Mouse (Mus musculus) MEL (cell line): ENCODE data around the gene Pakap.

Source experiments
- CHD2 ChIP-seq: IDR thresholded peaks from 2 replicates; pipeline ENCODE4 v1.6.1; 2011; ENCODE audit warnings: low read length, improper control_type of control experiment
- CTCF ChIP-seq, 3 experiments: IDR thresholded peaks in 2 of 3; conservative IDR thresholded peaks in 1 of 3; 2 replicates each; pipeline ENCODE4 v1.5.1; 2011 to 2012; ENCODE audit warnings: low read length in 3 of 3, low read depth in 2 of 3, mild to moderate bottlenecking in 2 of 3, improper control_type of control experiment in 1 of 3, inconsistent platforms in 1 of 3, mixed read lengths in 1 of 3, moderate library complexity in 1 of 3; ENCODE audit not compliant: control insufficient read depth in 1 of 3, insufficient read depth in 1 of 3, poor library complexity in 1 of 3, severe bottlenecking in 1 of 3
- E2F4 ChIP-seq: IDR thresholded peaks from 2 replicates; pipeline ENCODE4 v1.6.1; 2011; ENCODE audit warnings: low read depth, low read length, improper control_type of control experiment, borderline replicate concordance
- GATA1 ChIP-seq: IDR thresholded peaks from 2 replicates; pipeline ENCODE4 v1.6.1; 2011; ENCODE audit warnings: low read depth, low read length, improper control_type of control experiment
- MAFK ChIP-seq: IDR thresholded peaks from 2 replicates; pipeline ENCODE4 v1.6.1; 2011; ENCODE audit warnings: low read depth, mild to moderate bottlenecking, low read length, improper control_type of control experiment, borderline replicate concordance
- MXI1 ChIP-seq: IDR thresholded peaks from 2 replicates; pipeline ENCODE4 v1.6.1; 2011; ENCODE audit warnings: mild to moderate bottlenecking, low read depth, low read length, improper control_type of control experiment
- POLR2A ChIP-seq, 2 experiments: IDR thresholded peaks; 2 replicates each; pipeline ENCODE4 v1.6.1; 2011 to 2012; ENCODE audit warnings: low read length in 2 of 2, mild to moderate bottlenecking in 2 of 2, control low read depth in 1 of 2, improper control_type of control experiment in 1 of 2, low read depth in 1 of 2, moderate library complexity in 1 of 2; ENCODE audit not compliant: control insufficient read depth in 1 of 2, insufficient read depth in 1 of 2, poor library complexity in 1 of 2
- POLR2AphosphoS2 ChIP-seq: IDR thresholded peaks from 2 replicates; pipeline ENCODE4 v1.6.1; 2011; ENCODE audit warnings: low read length, improper control_type of control experiment
- POLR2AphosphoS5 ChIP-seq: IDR thresholded peaks from 2 replicates; pipeline ENCODE4 v1.6.1; 2012; ENCODE audit warnings: low read depth, borderline replicate concordance, mild to moderate bottlenecking, inconsistent platforms, low read length, moderate library complexity, mixed read lengths
- SMC3 ChIP-seq: IDR thresholded peaks from 2 replicates; pipeline ENCODE4 v1.6.1; 2011; ENCODE audit warnings: low read depth, low read length, improper control_type of control experiment
- ZKSCAN1 ChIP-seq: IDR thresholded peaks from 2 replicates; pipeline ENCODE4 v1.6.1; 2012; ENCODE audit warnings: low read depth, mild to moderate bottlenecking, inconsistent platforms, low read length, improper control_type of control experiment, moderate library complexity

- TF ChIP-seq MAFK, result no peak
- TF ChIP-seq CTCF (IDR thresholded peaks at IDR 0.05 in 2 of 3, conservative IDR thresholded peaks at IDR 0.05 in 1 of 3; ENCODE audit: control insufficient read depth in 1 of 3, insufficient read depth in 1 of 3, low read depth in 2 of 3, low read length in 3 of 3, poor library complexity in 1 of 3, severe bottlenecking in 1 of 3), result no peak
- TF ChIP-seq ZKSCAN1, result no peak
- TF ChIP-seq POLR2A (IDR thresholded peaks at IDR 0.05; ENCODE audit: control insufficient read depth in 1 of 2, insufficient read depth in 1 of 2, low read depth in 1 of 2, low read length in 2 of 2, poor library complexity in 1 of 2), result no peak
- no peak for TF ChIP-seq CHD2
- no peak for TF ChIP-seq SMC3
- no peak for TF ChIP-seq POLR2AphosphoS5
- no peak for TF ChIP-seq MXI1
- TF ChIP-seq POLR2AphosphoS2, result no peak
- no peak for TF ChIP-seq GATA1
- TF ChIP-seq E2F4, result no peak
These were observed 84.4 kb downstream of the Pakap start for GRCm38 (mm10) chr4:57652185-57652904.
